Mouse (Mus musculus) right cerebral cortex, postnatal 4 days (tissue): ENCODE data around the gene Cbx4.

Source experiments
- DNase-seq: peaks from one replicate; pipeline ENCODE4 v3.0.0-alpha.2; 2022

Gene Cbx4

DNA sequence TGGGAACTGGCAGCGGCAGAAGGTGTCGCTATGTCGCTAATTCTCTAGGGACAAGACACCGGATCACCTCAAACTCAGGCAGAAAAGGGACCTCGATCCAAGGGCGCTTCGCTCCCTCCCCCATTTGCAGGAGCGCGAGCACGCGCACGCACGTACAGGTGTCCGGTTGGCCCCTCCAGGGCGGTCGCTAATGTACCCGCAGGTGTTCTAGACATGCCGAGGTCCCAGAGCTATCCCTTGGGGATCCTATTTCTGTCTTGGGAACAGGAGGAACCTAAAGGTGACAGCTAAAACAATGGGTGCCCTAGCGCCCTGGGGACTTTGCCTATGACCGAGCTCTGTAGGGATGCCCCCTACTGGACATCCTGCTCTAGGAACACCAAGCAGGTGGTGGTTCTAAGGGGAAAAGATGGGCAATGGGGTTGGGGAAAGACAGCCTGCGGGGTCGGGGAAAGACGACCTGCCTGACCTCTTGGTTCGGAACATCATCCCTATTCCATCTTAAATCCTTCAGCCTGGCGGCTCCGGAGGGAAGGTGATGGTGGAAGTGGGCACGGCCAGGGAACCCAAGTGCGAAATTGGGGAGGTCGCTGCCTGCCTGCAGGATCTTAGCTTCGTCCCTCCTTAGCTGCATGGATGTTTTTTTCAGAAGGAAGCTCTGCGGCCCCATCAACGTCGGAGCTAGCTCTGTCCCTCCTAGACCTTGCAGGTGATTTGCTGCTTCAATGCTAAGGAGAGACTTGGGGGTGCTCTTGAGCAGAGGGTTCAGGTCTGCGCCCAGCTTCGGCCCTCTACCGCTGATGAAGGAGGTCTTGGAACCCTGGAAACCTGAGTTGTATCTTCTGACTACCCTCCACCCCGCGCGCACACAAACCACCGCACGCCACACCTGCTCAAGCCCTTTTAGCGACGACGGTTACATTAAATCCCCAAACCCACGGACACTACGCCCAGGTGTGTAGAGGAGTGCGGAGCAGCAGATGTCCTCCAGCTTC is 31.4 kb downstream of the Cbx4 start:
- DNase-seq: peak; percentile 46

DNA sequence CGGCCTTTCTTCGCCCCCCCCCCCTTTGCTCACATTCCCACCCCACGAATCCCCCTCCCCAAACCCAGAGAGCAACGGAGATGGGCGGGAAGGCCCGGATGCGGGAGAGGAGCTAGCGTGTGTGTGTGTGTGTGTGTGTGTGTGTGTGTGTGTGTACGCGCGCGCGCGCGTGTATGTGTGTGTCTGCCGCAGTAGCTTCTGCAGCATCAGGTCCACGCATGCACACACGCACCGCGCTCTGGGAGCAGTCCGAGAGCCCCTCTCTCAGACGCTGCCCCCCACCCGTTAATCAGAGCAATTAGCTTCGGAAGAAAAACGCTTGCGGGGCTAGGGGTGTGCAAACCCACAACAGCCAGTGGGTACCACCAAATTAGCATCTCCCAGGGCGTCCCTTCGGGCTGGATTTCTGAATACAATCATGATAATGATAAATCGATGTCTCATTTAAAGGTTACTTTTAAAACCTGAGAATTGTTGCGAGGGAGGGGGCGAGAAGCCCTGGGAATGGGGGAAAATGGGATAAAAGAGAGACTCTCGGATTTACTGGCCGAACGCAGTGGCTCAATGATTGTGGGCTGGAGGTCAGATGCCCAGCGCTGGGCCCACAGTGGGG is 32.2 kb downstream of the Cbx4 start:
- DNase-seq: peak; percentile 79

DNA sequence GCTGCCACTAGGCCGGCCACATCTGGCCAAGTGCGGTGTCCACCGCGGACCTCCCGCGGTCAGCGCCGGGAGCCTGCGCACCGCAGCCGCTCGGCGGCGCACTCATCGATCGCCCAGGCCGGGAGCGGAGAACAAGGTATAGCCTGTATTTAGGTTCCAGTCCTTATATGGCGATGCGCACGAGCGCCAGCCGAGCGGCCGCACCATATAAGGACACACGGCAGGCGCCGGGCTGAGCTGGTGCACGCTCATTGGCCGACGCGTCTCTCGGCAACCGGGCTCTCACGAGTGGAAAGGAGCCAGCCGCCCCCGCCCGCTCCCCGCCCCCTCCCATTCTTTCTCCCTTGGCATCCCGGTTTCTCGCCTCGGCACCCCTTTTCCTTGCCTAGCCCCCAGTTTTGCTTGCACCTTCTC is 32.8 kb downstream of the Cbx4 start:
- peak; percentile 91 for DNase-seq

DNA sequence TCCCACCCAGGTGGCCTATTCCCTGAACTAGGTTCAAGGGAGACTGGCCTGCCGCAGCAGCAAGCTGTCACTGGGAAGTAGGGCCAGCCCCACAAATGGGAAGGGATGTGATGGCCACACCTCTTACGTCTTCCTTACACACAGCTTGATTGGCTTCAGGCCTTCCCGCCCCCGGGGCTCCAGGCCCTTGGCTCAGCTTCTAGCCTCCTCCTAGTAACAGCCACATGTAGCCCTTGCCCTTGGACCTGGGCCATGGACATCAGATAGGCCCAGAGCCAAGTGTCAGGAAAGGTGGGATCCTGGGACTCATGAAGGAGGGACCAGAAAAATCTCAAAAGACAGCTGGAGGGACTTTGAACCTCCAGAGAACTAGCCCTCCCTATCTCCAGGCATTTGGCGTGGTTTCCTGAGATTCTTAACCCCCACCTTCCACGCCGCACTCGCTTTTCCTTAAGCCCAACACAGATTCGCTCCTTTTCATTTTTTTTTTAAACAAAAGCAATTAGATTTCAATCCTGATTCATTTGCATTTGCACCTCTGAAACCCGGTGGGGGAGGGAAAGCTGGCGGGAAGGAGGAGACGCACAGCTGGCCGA is 33.3 kb downstream of the Cbx4 start:
- DNase-seq: no peak

- no peak for DNase-seq
These were observed 33.9 kb downstream of the Cbx4 start for GRCm38 (mm10) chr11:119051927-119052660.

GRCm38 (mm10) chr11:119051426-119051825 is 34.6 kb downstream of the Cbx4 start:
- DNase-seq: no peak

DNA sequence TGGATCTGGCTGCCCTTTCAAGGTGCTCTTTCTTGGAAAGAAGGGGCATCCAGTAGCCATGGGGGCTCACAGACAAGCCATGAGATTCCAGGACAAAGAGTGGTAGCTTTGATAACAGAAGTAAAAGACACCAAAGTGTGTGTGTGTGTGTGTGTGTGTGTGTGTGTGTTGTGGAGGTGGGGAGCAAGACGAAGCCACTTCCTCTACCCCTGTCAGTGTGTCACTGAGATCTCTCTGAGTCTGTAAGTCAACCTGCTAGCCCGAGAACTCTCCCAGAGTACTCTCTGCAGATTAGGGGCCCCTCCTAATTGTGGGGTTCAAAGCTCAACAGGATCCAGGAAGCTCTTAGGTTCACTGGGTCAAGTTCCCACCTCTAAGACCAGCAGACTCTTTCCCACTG is 35.7 kb downstream of the Cbx4 start:
- DNase-seq: no peak

GRCm38 (mm10) chr11:119048133-119048510 is 37.9 kb downstream of the Cbx4 start:
- no peak for DNase-seq

GRCm38 (mm10) chr11:119047261-119048132 is 38.5 kb downstream of the Cbx4 start:
- no peak for DNase-seq

DNA sequence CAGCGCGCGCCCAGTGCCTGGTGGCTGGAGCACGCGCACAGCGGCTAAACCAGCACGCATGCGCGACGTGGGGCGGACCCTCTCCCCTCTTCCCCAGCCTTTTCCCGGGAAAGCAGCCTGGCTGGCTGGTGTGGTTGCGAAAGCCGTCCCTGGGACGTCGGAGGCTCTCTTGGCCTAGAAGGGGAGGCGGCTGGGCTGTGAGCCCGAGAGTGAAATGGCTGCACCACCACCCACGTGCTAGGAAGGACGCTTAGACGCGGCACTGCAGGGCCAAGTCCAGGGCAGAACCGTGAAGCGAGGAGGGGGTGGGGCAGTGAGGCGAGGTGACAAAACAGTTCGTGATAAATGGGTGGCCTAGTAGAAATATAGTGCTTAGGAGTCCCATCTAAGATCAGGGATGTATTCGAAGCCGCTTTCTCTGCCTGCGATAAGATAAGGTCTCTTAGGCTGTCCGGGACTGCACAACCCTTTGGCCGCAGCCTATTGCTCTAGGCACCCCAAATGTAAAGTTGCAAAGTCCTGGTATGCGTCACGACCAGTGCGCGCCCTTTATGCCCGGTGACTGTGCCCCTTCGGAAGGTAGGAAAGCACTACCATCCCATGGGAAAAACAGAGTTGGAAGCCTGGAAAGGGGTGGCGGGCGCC is 39.3 kb downstream of the Cbx4 start:
- peak; percentile 69 for DNase-seq

DNA sequence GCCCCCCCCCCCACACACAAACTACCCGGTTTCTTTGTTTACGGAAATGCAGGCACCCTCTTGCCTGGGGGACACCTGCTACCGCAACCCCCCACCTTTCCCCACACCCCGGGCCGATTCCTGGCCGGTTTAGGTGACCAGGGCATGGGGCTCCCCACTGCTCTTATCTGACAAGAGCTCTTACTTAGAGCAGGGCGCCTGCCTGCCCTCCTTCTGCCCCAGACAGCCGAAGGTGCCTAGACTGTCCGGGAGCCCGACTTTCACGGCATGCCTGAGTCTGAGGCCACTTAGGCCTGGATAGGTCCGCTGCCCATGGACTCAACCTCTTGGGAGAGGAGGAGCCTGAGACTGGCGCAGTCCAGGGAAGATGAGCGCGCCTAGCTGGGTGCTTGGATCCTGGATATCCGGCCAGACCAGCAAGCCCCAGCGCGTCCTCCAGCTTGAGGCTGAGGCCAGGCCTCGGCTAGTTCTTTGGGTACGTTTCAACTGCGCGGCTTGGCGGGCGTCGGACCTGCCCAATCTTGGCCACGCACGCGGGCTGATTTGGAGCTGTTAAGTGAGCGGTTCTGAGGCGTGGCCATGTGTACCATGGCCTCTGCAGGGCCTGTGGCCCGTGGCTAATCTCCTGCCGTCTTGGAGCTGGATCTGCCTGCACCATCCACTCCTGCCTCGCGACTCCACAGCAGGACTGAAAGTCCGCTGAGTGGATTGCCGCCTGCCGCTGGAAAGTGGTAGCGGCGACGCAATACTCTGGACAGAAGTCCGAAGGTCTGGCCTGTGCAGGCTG is 41.3 kb downstream of the Cbx4 start:
- no peak for DNase-seq

- no peak for DNase-seq
These were observed 42.1 kb downstream of the Cbx4 start for GRCm38 (mm10) chr11:119043761-119044550.

- DNase-seq: no peak
These were observed 42.8 kb downstream of the Cbx4 start for GRCm38 (mm10) chr11:119043273-119043540.

DNA sequence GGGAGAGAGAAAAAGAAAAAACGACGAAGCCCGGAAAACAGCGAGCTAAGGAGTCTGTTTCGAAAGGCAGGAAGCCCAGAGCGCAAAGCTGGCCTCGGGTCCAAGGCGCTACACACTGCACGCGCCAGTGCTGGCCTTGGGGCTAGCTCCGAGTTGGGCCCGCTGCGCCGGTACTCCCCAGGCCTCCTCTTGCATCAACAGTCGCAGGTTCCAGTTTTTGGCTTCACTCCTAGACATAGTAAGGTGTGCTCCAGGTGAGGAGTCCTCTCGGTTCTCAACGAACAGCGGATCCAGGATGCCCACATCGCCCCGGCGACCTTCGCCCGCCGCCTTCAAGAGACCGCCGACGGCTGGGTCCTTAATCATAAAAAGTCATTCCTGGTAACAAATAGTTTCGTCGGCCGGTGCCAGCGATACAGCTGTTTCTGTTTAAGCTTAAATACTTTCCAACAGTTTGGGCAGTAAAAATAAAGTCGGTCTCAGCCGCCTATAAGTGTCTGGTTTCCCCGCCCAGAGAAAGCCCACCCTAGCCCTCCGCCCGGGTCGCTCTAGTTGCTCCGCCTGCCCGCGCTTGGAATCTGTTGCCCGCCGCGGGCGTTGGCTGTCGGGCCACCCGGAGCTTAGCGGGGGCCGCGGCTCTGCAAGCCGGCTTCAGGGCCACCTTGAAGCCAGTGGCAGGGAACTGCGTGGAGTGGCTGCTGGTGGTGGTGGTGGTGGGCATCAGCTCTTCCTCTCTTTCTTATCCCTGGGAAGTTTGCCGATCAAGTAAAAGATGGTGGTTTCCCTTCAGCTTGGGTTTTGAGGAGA is 43.4 kb downstream of the Cbx4 start:
- no peak for DNase-seq

GRCm38 (mm10) chr11:119041750-119042465 is 44.1 kb downstream of the Cbx4 start:
- DNase-seq: no peak

DNA sequence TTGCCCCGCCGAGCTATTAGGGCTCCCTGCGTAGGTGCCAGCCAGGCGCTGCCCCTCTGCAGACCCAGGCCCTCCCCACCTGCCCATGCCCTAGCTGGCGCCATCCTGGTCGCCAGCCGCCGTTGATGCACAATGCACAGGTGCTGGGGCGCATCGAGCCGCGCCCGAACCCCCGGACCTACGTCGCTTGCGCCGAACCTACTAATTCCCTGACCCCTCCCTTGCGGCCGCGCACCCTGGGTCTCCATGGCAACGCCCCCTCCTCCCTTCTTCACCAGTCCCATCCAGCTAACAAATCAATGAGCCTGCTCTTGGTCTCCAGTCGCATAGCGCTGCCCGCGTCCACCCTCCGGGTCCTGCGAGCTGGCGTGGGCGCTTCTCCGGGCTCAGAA is 44.7 kb downstream of the Cbx4 start:
- peak; percentile 73 for DNase-seq

GRCm38 (mm10) chr11:119040600-119041324 is 45.3 kb downstream of the Cbx4 start, which contains the start of gene Cbx8:
TSS of gene Cbx8 (minus strand) at chr11:119040969.
- DNase-seq: peak; percentile 99
